Mouse (Mus musculus) kidney, embryonic 14.5 days (tissue): ENCODE data around the gene Gtf2ird2. TPM values are rescaled to one million over a fixed set of nuclear protein-coding genes. Genes with fewer than 3 reads are reported as not detected.

Experiments
- ATAC-seq: fragments of 200-750 bp; cut with Nextera tagmentation; 2 replicates; pipeline ENCODE4 v1.8.0; 2017; ENCODE audit warnings: moderate number of reproducible peaks, mild to moderate bottlenecking, moderate TSS enrichment, moderate library complexity; ENCODE audit not compliant: low FRiP score, low TSS enrichment
- H3K27ac ChIP-seq: fragments of 300-500 bp; sonication (generic); 2 replicates; pipeline ENCODE4 v1.5.1; 2014; ENCODE audit warnings: low read depth, mild to moderate bottlenecking, low read length, moderate library complexity, mixed read lengths
- H3K27me3 ChIP-seq: fragments of 300-500 bp; sonication (generic); 2 replicates; pipeline ENCODE4 v1.6.1; 2014; ENCODE audit warnings: mild to moderate bottlenecking, low read length; ENCODE audit not compliant: control insufficient read depth, insufficient read depth
- H3K36me3 ChIP-seq: fragments of 300-500 bp; sonication (generic); 2 replicates; pipeline ENCODE4 v1.6.1; 2014; ENCODE audit warnings: low read length, mixed read lengths; ENCODE audit not compliant: control insufficient read depth, insufficient read depth
- H3K4me1 ChIP-seq: fragments of 300-500 bp; sonication (generic); 2 replicates; pipeline ENCODE4 v1.6.1; 2014; ENCODE audit warnings: low read length, mixed read lengths; ENCODE audit not compliant: control insufficient read depth, insufficient read depth
- H3K4me2 ChIP-seq: fragments of 300-500 bp; sonication (generic); replicated peaks from 2 replicates; pipeline ENCODE4 v1.6.1; 2014; ENCODE audit warnings: low read depth, mild to moderate bottlenecking, low read length
- H3K4me3 ChIP-seq: fragments of 300-500 bp; sonication (generic); 2 replicates; pipeline ENCODE4 v1.5.1; 2014; ENCODE audit warnings: mild to moderate bottlenecking, low read length
- H3K9ac ChIP-seq: fragments of 300-500 bp; sonication (generic); 2 replicates; pipeline ENCODE4 v1.6.1; 2014; ENCODE audit warnings: low read depth, mild to moderate bottlenecking, low read length, moderate library complexity
- H3K9me3 ChIP-seq: fragments of 300-500 bp; sonication (generic); 2 replicates; pipeline ENCODE4 v1.6.1; 2016; ENCODE audit warnings: low read length; ENCODE audit not compliant: control insufficient read depth
- WGBS: fragments of 180-500 bp; shearing (Covaris S2); extraction: QIAGEN DNeasy Blood & Tissue Kit; methylation state at CpG from one replicate; pipeline ENCODE4 v1.1.7; 2014; 5-methylcytosine and 5-hydroxymethylcytosine counted together
- polyA plus RNA-seq: library from polyadenylated mRNA; unstranded; fragments of >200 nt; fragmentation: Nextera tagmentation; extraction: Ambion mirVana; gene quantifications from 2 replicates; pipeline ENCODE4 v1.2.1, GENCODE M21; 2014

The Gtf2ird2 gene
- polyA plus RNA-seq, 1 experiment from 2014 or later: 9.2 TPM

GRCm38 (mm10) chr5:134260001-134260636, 76.3 kb downstream of the Gtf2ird2 start:
- no peak for ATAC-seq
- H3K4me1 ChIP-seq: no peaks in the 10 kb centered on the region
- peaks cover 95% of the 10 kb centered on the region for H3K36me3 ChIP-seq
- no peaks in the 10 kb centered on the region for H3K9me3 ChIP-seq
- H3K27me3 ChIP-seq: no peaks in the 10 kb centered on the region
- no peak overlapping the region for H3K4me2 ChIP-seq
- WGBS: 90% methylated on average over 9 of the region's 9 CpGs
- no peak overlapping the region for H3K9ac ChIP-seq
- H3K4me3 ChIP-seq: no peak overlapping the region
- H3K27ac ChIP-seq: no peak overlapping the region

GRCm38 (mm10) chr5:134265890-134266289, 82.1 kb downstream of the Gtf2ird2 start:
- Histone ChIP-seq H3K36me3 (peaks cover 97% of the 10 kb centered on the region), H3K9me3 (no peaks in the 10 kb centered on the region), H3K27ac (0 out of 2 replicates have a peak overlapping the region, but pooled peaks have one; percentile 24), H3K4me2 (no peak overlapping the region), H3K4me1 (no peaks in the 10 kb centered on the region), H3K4me3 (no peak overlapping the region), H3K27me3 (no peaks in the 10 kb centered on the region), H3K9ac (no peak overlapping the region)
- no peak for ATAC-seq
- 52% methylated on average over 2 of the region's 2 CpGs for WGBS

- Histone ChIP-seq H3K9ac (no peak overlapping the region), H3K27ac (0 out of 2 replicates have a peak overlapping the region, but pooled peaks have one; percentile 24), H3K9me3 (no peaks in the 10 kb centered on the region), H3K27me3 (no peaks in the 10 kb centered on the region), H3K4me3 (no peak overlapping the region), H3K4me1 (no peaks in the 10 kb centered on the region), H3K4me2 (no peak overlapping the region), H3K36me3 (peaks cover 97% of the 10 kb centered on the region)
- peak; percentile 59 for ATAC-seq
- WGBS: 59% methylated on average over 18 of the region's 18 CpGs
Measured at GRCm38 (mm10) chr5:134266404-134266803, 82.6 kb downstream of the Gtf2ird2 start.

GRCm38 (mm10) chr5:134268751-134269150, 84.9 kb downstream of the Gtf2ird2 start:
- no peak overlapping the region for H3K9ac ChIP-seq
- H3K4me3 ChIP-seq: no peak overlapping the region
- H3K4me2 ChIP-seq: no peak overlapping the region
- no peaks in the 10 kb centered on the region for H3K9me3 ChIP-seq
- H3K27ac ChIP-seq: no peak overlapping the region
- no peaks in the 10 kb centered on the region for H3K4me1 ChIP-seq
- ATAC-seq: no peak
- 96% methylated on average over 8 of the region's 8 CpGs for WGBS
- peaks cover 97% of the 10 kb centered on the region for H3K36me3 ChIP-seq
- no peaks in the 10 kb centered on the region for H3K27me3 ChIP-seq

- Histone ChIP-seq H3K9me3 (no peaks in the 10 kb centered on the region), H3K4me3 (no peak overlapping the region), H3K9ac (no peak overlapping the region), H3K4me1 (no peaks in the 10 kb centered on the region), H3K36me3 (peaks cover 96% of the 10 kb centered on the region), H3K27me3 (no peaks in the 10 kb centered on the region), H3K4me2 (no peak overlapping the region), H3K27ac (no peak overlapping the region)
- WGBS: 81% methylated on average over 5 of the region's 5 CpGs
- ATAC-seq: no peak
Measured at GRCm38 (mm10) chr5:134269751-134270150, 85.9 kb downstream of the Gtf2ird2 start.

GRCm38 (mm10) chr5:134270566-134270965, 86.7 kb downstream of the Gtf2ird2 start:
- no peak for ATAC-seq
- H3K27ac ChIP-seq: no peak overlapping the region
- no peaks in the 10 kb centered on the region for H3K9me3 ChIP-seq
- H3K4me2 ChIP-seq: no peak overlapping the region
- H3K9ac ChIP-seq: no peak overlapping the region
- peaks cover 96% of the 10 kb centered on the region for H3K36me3 ChIP-seq
- no peak overlapping the region for H3K4me3 ChIP-seq
- 96% methylated on average over 4 of the region's 4 CpGs for WGBS
- no peaks in the 10 kb centered on the region for H3K4me1 ChIP-seq
- H3K27me3 ChIP-seq: no peaks in the 10 kb centered on the region

GRCm38 (mm10) chr5:134271421-134271820, 87.6 kb downstream of the Gtf2ird2 start:
- Histone ChIP-seq H3K4me3 (no peak overlapping the region), H3K4me2 (no peak overlapping the region), H3K27ac (no peak overlapping the region), H3K9me3 (no peaks in the 10 kb centered on the region), H3K36me3 (peaks cover 96% of the 10 kb centered on the region), H3K4me1 (no peaks in the 10 kb centered on the region), H3K9ac (no peak overlapping the region), H3K27me3 (no peaks in the 10 kb centered on the region)
- WGBS: 91% methylated on average over 11 of the region's 11 CpGs
- ATAC-seq: no peak

- Histone ChIP-seq H3K27me3 (no peaks in the 10 kb centered on the region), H3K4me3 (no peak overlapping the region), H3K9ac (no peak overlapping the region), H3K9me3 (no peaks in the 10 kb centered on the region), H3K4me1 (no peaks in the 10 kb centered on the region), H3K27ac (no peak overlapping the region), H3K4me2 (no peak overlapping the region), H3K36me3 (peaks cover 96% of the 10 kb centered on the region)
- ATAC-seq: no peak
- WGBS: 86% methylated on average over 11 of the region's 11 CpGs
Measured at GRCm38 (mm10) chr5:134272761-134273160, 88.9 kb downstream of the Gtf2ird2 start.

GRCm38 (mm10) chr5:134273761-134274160, 89.9 kb downstream of the Gtf2ird2 start:
- no peaks in the 10 kb centered on the region for H3K9me3 ChIP-seq
- H3K27ac ChIP-seq: no peak overlapping the region
- H3K4me1 ChIP-seq: no peaks in the 10 kb centered on the region
- H3K4me3 ChIP-seq: no peak overlapping the region
- no peaks in the 10 kb centered on the region for H3K27me3 ChIP-seq
- ATAC-seq: no peak
- H3K9ac ChIP-seq: no peak overlapping the region
- no peak overlapping the region for H3K4me2 ChIP-seq
- 79% methylated on average over 8 of the region's 8 CpGs for WGBS
- peaks cover 96% of the 10 kb centered on the region for H3K36me3 ChIP-seq
